Mouse (Mus musculus) megakaryocyte, embryonic 14.5 days (primary cell): ENCODE data around the gene Cfap36.

ENCODE experiments used
- FLI1 ChIP-seq: IDR thresholded peaks from 2 replicates; pipeline ENCODE4 v1.6.1; 2012; ENCODE audit warnings: low read length, inconsistent platforms, mixed read lengths
- GATA1 ChIP-seq: IDR thresholded peaks from 3 replicates; pipeline ENCODE4 v1.6.1; 2012; ENCODE audit warnings: mixed read lengths, low read length, inconsistent platforms, borderline replicate concordance

- no peak for TF ChIP-seq FLI1
- TF ChIP-seq GATA1: no peak
Measured at GRCm38 (mm10) chr11:29239353-29239752, 7.9 kb downstream of the Cfap36 start.
